Mouse (Mus musculus): Measurements from ENCODE around the gene Nprl3.
"Not testable (repeated sequence)": the region's sequence is repeated elsewhere in the genome, so short reads cannot be mapped to it uniquely, and the experiment has no call there.

DNA sequence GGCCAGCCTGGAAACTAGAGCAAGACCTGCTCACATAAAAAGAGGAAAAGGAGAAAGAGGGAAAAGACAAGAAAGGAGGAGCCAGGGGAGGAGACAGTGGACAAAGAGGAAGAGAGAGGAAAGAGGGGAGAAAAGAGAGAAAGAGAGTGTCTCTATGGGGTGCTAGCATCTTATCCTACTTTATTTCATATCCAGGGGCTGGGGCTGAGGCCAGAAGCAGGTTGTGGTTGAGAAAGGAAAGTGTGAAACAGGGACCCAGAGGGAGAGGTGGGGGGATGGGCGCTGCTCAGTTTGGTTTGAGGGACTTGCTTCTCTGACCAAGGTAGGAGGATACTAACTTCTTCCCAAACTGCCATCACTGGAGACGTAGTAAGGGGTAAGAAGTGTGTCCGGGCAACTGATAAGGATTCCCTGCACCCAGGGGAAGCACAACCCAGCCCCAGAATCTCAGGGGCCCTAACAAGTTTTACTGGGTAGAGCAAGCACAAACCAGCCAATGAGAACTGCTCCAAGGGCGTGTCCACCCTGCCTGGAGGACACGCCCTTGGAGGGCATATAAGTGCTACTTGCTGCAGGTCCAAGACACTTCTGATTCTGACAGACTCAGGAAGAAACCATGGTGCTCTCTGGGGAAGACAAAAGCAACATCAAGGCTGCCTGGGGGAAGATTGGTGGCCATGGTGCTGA lies 15.7 kb upstream of the Nprl3 start, which contains the start of gene Hba-a1:
- not testable (repeated sequence) for TF ChIP-seq POLR2A (IDR thresholded peaks at IDR 0.05; ENCODE audit: low read depth, low read length); CTCF (IDR thresholded peaks at IDR 0.05; ENCODE audit: extremely low read depth, insufficient read length, insufficient replicate concordance, low read depth, low read length)

Data from small intestine, adult 2 months (tissue).